Mouse (Mus musculus) lung, adult 18-20 months (tissue): ENCODE data around the gene Gm21987.

Source experiments
- DNase-seq, 2 experiments: peaks; one replicate each; pipeline ENCODE4 v3.0.0; 2022; ENCODE audit warnings: mixed read lengths in 2 of 2

Gene Gm21987

GRCm38 (mm10) chr16:38372876-38373275 lies 26.0 kb downstream of the Gm21987 start:
- DNase-seq: no peak

- DNase-seq: no peak
These were observed 26.6 kb downstream of the Gm21987 start for GRCm38 (mm10) chr16:38373439-38373838.

GRCm38 (mm10) chr16:38373941-38374340 lies 27.1 kb downstream of the Gm21987 start:
- no peak for DNase-seq

GRCm38 (mm10) chr16:38374379-38375140 lies 27.7 kb downstream of the Gm21987 start:
- no peak for DNase-seq

GRCm38 (mm10) chr16:38375182-38375581 lies 28.3 kb downstream of the Gm21987 start:
- no peak for DNase-seq

- no peak for DNase-seq
These were observed 29.5 kb downstream of the Gm21987 start for GRCm38 (mm10) chr16:38376163-38376840.

GRCm38 (mm10) chr16:38376841-38377249 lies 30.0 kb downstream of the Gm21987 start:
- no peak for DNase-seq

- no peak for DNase-seq
These were observed 30.7 kb downstream of the Gm21987 start for GRCm38 (mm10) chr16:38377546-38377945.

- no peak for DNase-seq
These were observed 31.8 kb downstream of the Gm21987 start for GRCm38 (mm10) chr16:38378591-38378990.

- DNase-seq: no peak
These were observed 32.2 kb downstream of the Gm21987 start for GRCm38 (mm10) chr16:38379088-38379487.

GRCm38 (mm10) chr16:38379493-38379892 lies 32.7 kb downstream of the Gm21987 start:
- DNase-seq: no peak

GRCm38 (mm10) chr16:38379926-38380325 lies 33.1 kb downstream of the Gm21987 start:
- DNase-seq: no peak

GRCm38 (mm10) chr16:38383683-38384082 lies 36.8 kb downstream of the Gm21987 start:
- DNase-seq: no peak

- DNase-seq: no peak
These were observed 38.4 kb downstream of the Gm21987 start for GRCm38 (mm10) chr16:38385184-38385634.

GRCm38 (mm10) chr16:38385700-38386099 lies 38.9 kb downstream of the Gm21987 start:
- no peak for DNase-seq

- DNase-seq: no peak
These were observed 40.5 kb downstream of the Gm21987 start for GRCm38 (mm10) chr16:38387389-38387788.

- DNase-seq: no peak
These were observed 41.9 kb downstream of the Gm21987 start for GRCm38 (mm10) chr16:38388757-38389156.

GRCm38 (mm10) chr16:38389284-38389893 lies 42.5 kb downstream of the Gm21987 start:
- no peak for DNase-seq

- no peak for DNase-seq
These were observed 43.5 kb downstream of the Gm21987 start for GRCm38 (mm10) chr16:38390322-38390721.

GRCm38 (mm10) chr16:38392126-38392894 lies 45.5 kb downstream of the Gm21987 start:
- peak; percentile 40 to 42 for DNase-seq

GRCm38 (mm10) chr16:38394191-38394618 lies 47.4 kb downstream of the Gm21987 start:
- DNase-seq: peak; percentile 42 to 43

- no peak for DNase-seq
These were observed 48.4 kb downstream of the Gm21987 start for GRCm38 (mm10) chr16:38395060-38395730.
